Mouse (Mus musculus) activated CD4-positive, CD25-positive, alpha-beta regulatory T cell, adult 4 months (primary cell): ENCODE results near the gene Parvb. TPM values are rescaled to one million over a fixed set of nuclear protein-coding genes. Genes with fewer than 3 reads are reported as not detected.

Experiments
- ATAC-seq: one replicate; pipeline ENCODE4 v1.8.0; 2017
- polyA plus RNA-seq, 2 experiments: library from polyadenylated mRNA; unstranded; fragments of 100-300 nt; shearing (Covaris generic); gene quantifications; one replicate each; pipeline ENCODE4 v1.2.1; 2017

The Parvb gene
- 1 to 10 TPM in 1 of 2 experiments, not detected in 1; 1.9 TPM for polyA plus RNA-seq

GRCm38 (mm10) chr15:84231721-84232561 lies at the start of gene Parvb:
TSS of gene Parvb (plus strand) at chr15:84232043.
- no peak for ATAC-seq

GRCm38 (mm10) chr15:84183967-84184366 lies 47.9 kb upstream of the Parvb start:
- ATAC-seq, result no peak

- ATAC-seq, result no peak
Observed at GRCm38 (mm10) chr15:84186196-84186595, 45.6 kb upstream of the Parvb start.

DNA sequence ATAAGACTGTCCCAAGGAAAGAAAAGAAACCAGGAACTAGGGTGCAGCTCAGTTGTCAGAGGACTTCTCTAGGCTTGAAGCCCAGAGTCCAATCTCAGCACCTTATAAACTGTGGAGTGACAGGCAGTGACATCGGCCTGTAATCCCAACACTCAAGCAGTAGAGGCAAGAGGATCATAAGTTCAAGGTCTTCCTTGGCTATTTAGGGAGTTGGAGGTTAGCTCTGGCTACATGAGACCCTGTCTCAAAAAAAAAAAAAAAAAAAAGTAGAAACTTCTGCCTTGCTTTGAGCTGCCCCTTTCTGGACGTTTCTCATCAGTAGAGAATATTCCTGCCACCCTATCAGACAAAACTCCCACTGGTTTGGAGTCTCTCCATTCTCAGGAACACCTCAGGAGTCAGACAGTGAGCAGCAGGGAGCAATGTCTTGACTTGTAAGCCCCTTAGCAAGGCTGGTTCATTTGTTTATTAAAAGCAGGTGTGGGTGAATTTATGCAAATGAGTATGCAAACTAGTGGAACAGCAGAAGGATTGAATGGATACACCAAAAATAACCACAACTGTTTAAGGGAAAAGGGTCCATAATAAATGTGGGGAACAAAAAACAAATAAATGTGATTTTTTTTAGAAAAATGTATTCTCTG lies 42.8 kb upstream of the Parvb start:
- ATAC-seq, result no peak

GRCm38 (mm10) chr15:84189881-84190280 lies 42.0 kb upstream of the Parvb start:
- ATAC-seq, result no peak

DNA sequence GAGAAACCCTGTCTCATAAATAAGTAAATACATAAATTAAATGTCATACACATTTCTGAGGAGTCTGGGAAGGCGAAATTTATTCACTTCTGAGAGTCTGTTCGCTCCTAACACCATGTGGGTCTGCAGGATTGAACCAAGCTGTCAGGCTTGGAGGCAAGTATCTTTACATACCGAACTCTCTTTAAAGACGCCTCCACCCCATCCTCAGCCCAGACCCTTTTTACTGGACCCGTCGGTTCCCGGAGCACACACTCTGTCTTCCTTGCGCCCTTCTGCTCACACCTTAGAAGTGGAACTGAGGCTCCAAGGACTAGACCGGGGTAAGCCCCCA lies 40.2 kb upstream of the Parvb start:
- ATAC-seq, result no peak

DNA sequence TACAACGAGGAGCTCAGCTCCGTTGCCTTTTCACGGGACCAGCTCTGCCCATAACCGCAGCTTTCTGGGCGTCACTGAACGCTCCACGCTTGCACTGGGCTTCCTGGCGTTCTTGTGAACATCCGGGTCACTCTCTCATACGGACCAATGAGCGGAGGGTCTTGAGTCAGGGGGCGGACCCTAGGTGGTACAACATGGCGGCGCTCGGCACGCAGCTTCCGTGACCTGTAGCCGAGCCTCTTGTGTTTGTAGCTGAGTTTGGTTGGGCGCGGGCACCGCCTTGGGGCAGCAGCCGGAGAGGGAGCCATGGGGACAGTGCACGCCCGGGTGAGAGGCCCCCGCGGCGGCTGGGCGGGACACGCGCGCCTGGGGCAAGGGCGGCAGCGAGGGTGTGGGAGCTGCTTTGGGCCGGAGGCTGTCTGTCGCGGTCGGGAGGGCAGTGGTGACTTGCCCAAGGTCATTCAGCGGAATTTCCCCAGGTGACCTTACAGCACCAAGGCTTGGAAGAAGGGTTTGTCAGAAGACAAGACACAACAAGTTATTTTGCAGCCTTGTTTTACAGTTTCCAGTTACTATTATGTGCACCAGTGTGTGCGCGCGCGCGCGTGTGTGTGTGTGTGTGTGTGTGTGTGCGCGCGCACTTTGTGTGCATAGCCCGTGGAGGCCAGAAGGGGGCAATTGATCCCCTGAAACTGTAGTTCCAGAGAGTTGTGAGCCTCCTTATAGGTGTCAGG lies 39.6 kb upstream of the Parvb start, which contains the start of gene Samm50:
Gene Samm50 (plus strand): TSS at position 184 of the 734 bp plus-strand sequence.
- ATAC-seq, result peak; percentile 100

- ATAC-seq, result no peak
Observed at GRCm38 (mm10) chr15:84196486-84197165, 35.2 kb upstream of the Parvb start.

GRCm38 (mm10) chr15:84207327-84207726 lies 24.5 kb upstream of the Parvb start:
- ATAC-seq, result no peak

GRCm38 (mm10) chr15:84209517-84210412 lies 22.1 kb upstream of the Parvb start:
- no peak for ATAC-seq

DNA sequence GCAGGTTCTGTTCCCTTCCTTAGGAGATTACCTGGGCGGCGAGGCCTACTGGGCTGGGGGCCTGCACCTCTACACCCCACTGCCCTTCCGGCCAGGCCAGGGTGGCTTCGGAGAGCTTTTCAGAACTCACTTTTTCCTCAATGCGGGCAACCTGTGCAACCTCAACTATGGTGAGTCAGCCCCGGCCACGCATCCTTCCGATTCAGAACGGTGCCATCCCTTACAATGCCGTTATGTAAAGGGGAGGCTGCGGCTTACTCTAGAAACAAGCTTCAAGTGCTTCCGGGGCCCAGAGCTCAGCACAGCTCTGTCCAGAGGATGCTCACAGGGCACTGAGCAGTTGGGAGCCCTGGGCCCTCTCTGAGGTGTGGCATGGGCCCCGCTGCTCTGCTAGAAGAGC lies 21.4 kb upstream of the Parvb start:
- ATAC-seq, result no peak

GRCm38 (mm10) chr15:84210941-84211340 lies 20.9 kb upstream of the Parvb start:
- ATAC-seq, result no peak

GRCm38 (mm10) chr15:84211564-84211963 lies 20.3 kb upstream of the Parvb start:
- no peak for ATAC-seq

DNA sequence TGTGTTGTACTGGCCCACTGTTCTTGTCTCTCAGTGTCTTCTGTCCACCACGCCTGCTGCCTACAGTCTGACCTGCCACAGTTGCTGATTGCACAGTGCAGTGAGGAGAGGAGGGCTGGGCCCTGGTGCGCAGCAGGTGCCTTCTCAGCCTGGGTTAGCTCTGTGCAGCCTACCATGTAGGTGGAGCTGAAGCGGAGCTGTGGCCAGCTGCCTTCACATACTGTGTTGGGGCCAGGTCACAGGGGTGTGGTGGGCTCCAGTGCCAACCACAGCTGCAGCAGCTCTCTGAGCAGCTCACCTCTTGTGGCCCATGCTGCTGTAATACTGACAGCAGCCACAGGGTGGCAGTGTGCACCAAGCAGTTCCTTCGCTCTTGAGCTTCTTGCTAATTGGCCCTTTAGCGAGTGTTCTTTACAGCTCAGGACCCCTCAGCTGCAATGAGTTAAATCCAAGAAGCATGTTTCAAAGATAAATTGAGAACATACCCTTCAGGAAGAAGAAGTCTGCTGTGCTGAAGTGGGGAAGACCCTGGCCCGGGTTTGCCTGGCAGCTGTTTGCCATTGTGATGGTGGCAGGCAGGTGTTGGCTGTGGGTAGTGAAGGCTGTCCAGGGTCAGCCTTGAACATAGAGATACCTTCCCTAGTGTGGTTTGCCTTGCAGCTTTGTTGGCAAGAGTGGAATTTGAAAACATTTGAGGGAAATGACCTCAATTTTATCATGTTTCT lies 19.6 kb upstream of the Parvb start:
- no peak for ATAC-seq

- ATAC-seq, result no peak
Observed at GRCm38 (mm10) chr15:84212756-84213105, 19.1 kb upstream of the Parvb start.

- no peak for ATAC-seq
Observed at GRCm38 (mm10) chr15:84213162-84213739, 18.6 kb upstream of the Parvb start.

DNA sequence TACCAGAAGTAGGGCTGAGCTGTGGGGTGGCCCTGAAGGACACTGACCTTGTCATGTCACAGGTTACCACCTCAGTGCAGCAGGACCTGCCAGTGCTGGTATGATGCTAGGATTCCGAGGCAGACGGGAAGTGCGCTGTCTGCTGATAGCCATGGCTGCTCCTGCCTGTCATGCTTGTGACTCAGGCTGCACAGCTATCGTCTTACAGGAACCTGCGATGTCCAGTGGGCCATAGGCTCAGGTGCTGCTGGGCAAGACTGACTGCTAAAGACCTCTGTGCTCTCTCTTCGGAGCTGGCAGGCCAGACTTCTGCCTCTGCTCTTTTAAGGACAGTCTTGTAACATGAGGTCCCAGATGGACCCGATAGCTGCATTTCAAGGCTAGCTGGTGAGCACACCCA lies 17.4 kb upstream of the Parvb start:
- no peak for ATAC-seq

- no peak for ATAC-seq
Observed at GRCm38 (mm10) chr15:84215273-84215672, 16.6 kb upstream of the Parvb start.

DNA sequence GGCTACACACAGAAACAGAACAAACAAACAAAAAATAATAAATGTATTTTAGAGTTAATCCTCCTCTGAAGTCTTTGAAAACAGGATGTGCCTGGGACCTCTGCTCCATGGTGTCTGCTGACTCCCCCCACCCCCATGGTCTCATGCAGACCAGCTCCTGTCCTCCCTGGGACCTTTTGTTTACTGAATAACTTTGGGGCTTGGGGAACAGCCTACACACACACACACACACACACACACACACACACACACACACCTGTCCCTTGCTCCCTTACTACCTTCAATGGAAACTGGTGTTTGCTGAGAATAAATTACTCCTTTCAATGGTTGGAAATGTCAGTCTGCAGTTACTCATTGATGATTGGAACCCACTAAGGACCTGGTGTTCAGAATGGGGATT lies 15.8 kb upstream of the Parvb start:
- ATAC-seq, result no peak

- no peak for ATAC-seq
Observed at GRCm38 (mm10) chr15:84216461-84217084, 15.3 kb upstream of the Parvb start.
